In genomic region chr5:135715624-135716023, GRCm38 (mm10) we compare ENCODE assay signal across 14 mouse cellular contexts. TPM values are rescaled to one million over a fixed set of nuclear protein-coding genes. Genes with fewer than 3 reads are reported as not detected.
DNase-seq lines count a peak whose midpoint lies in the region; ATAC-seq and TF ChIP-seq lines count a peak whose summit lies in the region.
"Had no signal": no experiment of that assay in that cellular context is flagged by ENCODE, and none has a peak within 500 bp of the region (broad histone marks: within the 10 kb centered on the region; RNA-seq: fewer than 3 reads in every experiment).

No protein-coding gene starts in this region.

- no peaks in the 10 kb centered on the region for H3K27me3 ChIP-seq in intestine, postnatal 0 days (replicated peaks; ENCODE audit: control insufficient read depth, insufficient read depth, low read length)
- H3K27me3 ChIP-seq in intestine, embryonic 15.5 days (replicated peaks) = no peaks in the 10 kb centered on the region
- H3K27me3 ChIP-seq in lung, postnatal 0 days (replicated peaks; ENCODE audit: insufficient read depth, low read length) = no peaks in the 10 kb centered on the region
- H3K27me3 ChIP-seq in small intestine, adult 2 months (ENCODE audit: control insufficient read depth, insufficient read depth, low read length) = no peaks in the 10 kb centered on the region
- H3K27me3 ChIP-seq: limb, embryonic 13.5 days; neural tube, embryonic 12.5 days had no signal

- no peaks in the 10 kb centered on the region for H3K9me3 ChIP-seq in intestine, postnatal 0 days (ENCODE audit: control insufficient read depth)
- no peaks in the 10 kb centered on the region for H3K9me3 ChIP-seq in intestine, embryonic 15.5 days
- no peaks in the 10 kb centered on the region for H3K9me3 ChIP-seq in lung, postnatal 0 days (ENCODE audit: low read length)
- H3K9me3 ChIP-seq: limb, embryonic 13.5 days; neural tube, embryonic 12.5 days had no signal

- H3K4me3 ChIP-seq in intestine, postnatal 0 days (ENCODE audit: low read depth, low read length) = no peak overlapping the region
- no peak overlapping the region for H3K4me3 ChIP-seq in intestine, embryonic 15.5 days (replicated peaks)
- no peak overlapping the region for H3K4me3 ChIP-seq in lung, postnatal 0 days (ENCODE audit: low read depth, low read length)
- no peak overlapping the region for H3K4me3 ChIP-seq in small intestine, adult 2 months (ENCODE audit: low read depth, low read length)
- H3K4me3 ChIP-seq: limb, embryonic 13.5 days; neural tube, embryonic 12.5 days had no signal

- H3K36me3 ChIP-seq in intestine, postnatal 0 days (ENCODE audit: control insufficient read depth, insufficient read depth) = peaks cover 30% of the 10 kb centered on the region
- 0 out of 2 replicates have a peak, but pooled peaks cover 18% of the 10 kb centered on the region for H3K36me3 ChIP-seq in intestine, embryonic 15.5 days
- H3K36me3 ChIP-seq in lung, postnatal 0 days (ENCODE audit: insufficient read depth, low read length) = peaks cover 3% of the 10 kb centered on the region; the same call in 1 of the 2 replicates
- H3K36me3 ChIP-seq in small intestine, adult 2 months (ENCODE audit: control insufficient read depth, insufficient read depth, low read length) = peaks cover 30% of the 10 kb centered on the region

- no peak overlapping the region for H3K27ac ChIP-seq in intestine, postnatal 0 days (ENCODE audit: low read depth, low read length)
- H3K27ac ChIP-seq in intestine, embryonic 15.5 days = no peak overlapping the region
- no peak overlapping the region for H3K27ac ChIP-seq in lung, postnatal 0 days (ENCODE audit: low read length)
- H3K27ac ChIP-seq in small intestine, adult 2 months (ENCODE audit: insufficient read depth, low read depth, low read length) = no peak overlapping the region
- H3K27ac ChIP-seq: limb, embryonic 13.5 days; neural tube, embryonic 12.5 days had no signal

- no peak overlapping the region for H3K9ac ChIP-seq in intestine, postnatal 0 days (ENCODE audit: low read depth, low read length)
- no peak overlapping the region for H3K9ac ChIP-seq in intestine, embryonic 15.5 days
- no peak overlapping the region for H3K9ac ChIP-seq in lung, postnatal 0 days (replicated peaks; ENCODE audit: low read depth)
- H3K9ac ChIP-seq: limb, embryonic 13.5 days; neural tube, embryonic 12.5 days had no signal

- no peak overlapping the region for H3K4me2 ChIP-seq in intestine, postnatal 0 days (replicated peaks; ENCODE audit: low read depth)
- no peak overlapping the region for H3K4me2 ChIP-seq in intestine, embryonic 15.5 days (replicated peaks)
- no peak overlapping the region for H3K4me2 ChIP-seq in lung, postnatal 0 days (replicated peaks; ENCODE audit: low read depth, low read length)
- H3K4me2 ChIP-seq: limb, embryonic 13.5 days; neural tube, embryonic 12.5 days had no signal

- TF ChIP-seq EP300 in lung, postnatal 0 days (IDR thresholded peaks at IDR 0.05) = no peak

- peak; percentile 52 for DNase-seq in adrenal gland, postnatal 10 days
- no peak for DNase-seq in adrenal gland, postnatal 36 days
- no peak for DNase-seq in lung, postnatal 0 days (ENCODE audit: low spot score)
- DNase-seq in lung, adult 18-20 months = no peak
- no peak for DNase-seq in cerebellum, postnatal 14 days
- DNase-seq: adrenal gland, adult 2 months; cerebellum, adult 18-20 months; heart, adult 18-20 months had no signal

- WGBS in intestine, postnatal 0 days = 60% methylated on average over 10 of the region's 10 CpGs
- WGBS in intestine, embryonic 15.5 days = 62% methylated on average over 10 of the region's 10 CpGs
- WGBS in lung, postnatal 0 days = 60% methylated on average over 10 of the region's 10 CpGs
- 66% methylated on average over 10 of the region's 10 CpGs for WGBS in small intestine, adult 2 months

- TF ChIP-seq CTCF in intestine, postnatal 0 days (IDR thresholded peaks at IDR 0.05; ENCODE audit: low read depth) = peak; percentile 54
- peak; percentile 53 for TF ChIP-seq CTCF in lung, postnatal 0 days (IDR thresholded peaks at IDR 0.05)
- peak; percentile 21; the same call in 1 of the 2 replicates for TF ChIP-seq CTCF in small intestine, adult 2 months (IDR thresholded peaks at IDR 0.05; ENCODE audit: extremely low read depth, insufficient read length, insufficient replicate concordance, low read depth, low read length)

- H3K4me1 ChIP-seq in intestine, postnatal 0 days (replicated peaks; ENCODE audit: control insufficient read depth, insufficient read depth, low read length) = no peaks in the 10 kb centered on the region
- H3K4me1 ChIP-seq in intestine, embryonic 15.5 days (replicated peaks) = peaks cover 9% of the 10 kb centered on the region
- H3K4me1 ChIP-seq in lung, postnatal 0 days (ENCODE audit: insufficient read depth, low read depth, low read length) = peaks cover 8% of the 10 kb centered on the region
- peaks cover 8% of the 10 kb centered on the region for H3K4me1 ChIP-seq in small intestine, adult 2 months (ENCODE audit: control insufficient read depth, insufficient read depth, insufficient read length, low read length)

- TF ChIP-seq POLR2A in small intestine, adult 2 months (IDR thresholded peaks at IDR 0.05; ENCODE audit: low read depth, low read length) = no peak

- no peak for ATAC-seq in intestine, postnatal 0 days
- ATAC-seq in intestine, embryonic 15.5 days = no peak
- no peak for ATAC-seq in lung, postnatal 0 days
- ATAC-seq: inflammation-experienced regulatory T-cells, adult 6 months had no signal

RNA-seq across cellular contexts. Expression of gene Tmem120a, which starts 28.6 kb away (rescaled TPM):
- total RNA-seq in adrenal gland, postnatal 10 days (2021) = 10 to 100 TPM; 61.7 to 68.2 TPM
- 10 to 100 TPM; 55.5 to 59.9 TPM for total RNA-seq in adrenal gland, postnatal 36 days (2021)
- polyA plus RNA-seq in intestine, postnatal 0 days (2015; fragmentation: Nextera tagmentation; extraction: Ambion mirVana) = 127 and 132 TPM in 2 replicates
- polyA plus RNA-seq in intestine, embryonic 15.5 days (2015; fragmentation: Nextera tagmentation; extraction: Ambion mirVana) = 44.8 and 52.8 TPM in 2 replicates
- polyA plus RNA-seq in lung, postnatal 0 days (2015; fragmentation: Nextera tagmentation; extraction: Ambion mirVana) = 44.0 and 45.2 TPM in 2 replicates
- 111 and 261 TPM in 2 replicates for polyA plus RNA-seq in small intestine, adult 2 months (2012; rRNA removed)

RNA-seq across cellular contexts. Expression of gene Por, which starts 45.8 kb away (rescaled TPM):
- 100 to 1,000 TPM; 175 to 226 TPM for total RNA-seq in adrenal gland, postnatal 10 days (2021)
- 100 to 1,000 TPM; 300 to 324 TPM for total RNA-seq in adrenal gland, postnatal 36 days (2021)
- polyA plus RNA-seq in intestine, postnatal 0 days (2015; fragmentation: Nextera tagmentation; extraction: Ambion mirVana) = 82.3 and 91.7 TPM in 2 replicates
- 86.0 TPM in 2 replicates for polyA plus RNA-seq in intestine, embryonic 15.5 days (2015; fragmentation: Nextera tagmentation; extraction: Ambion mirVana)
- 130 and 135 TPM in 2 replicates for polyA plus RNA-seq in lung, postnatal 0 days (2015; fragmentation: Nextera tagmentation; extraction: Ambion mirVana)
- polyA plus RNA-seq in small intestine, adult 2 months (2012; rRNA removed) = 121 and 192 TPM in 2 replicates
